Mouse (Mus musculus) limb, embryonic 13.5 days (tissue): ENCODE data around the gene Lysmd4. TPM values are rescaled to one million over a fixed set of nuclear protein-coding genes. Genes with fewer than 3 reads are reported as not detected.
"Not testable (repeated sequence)": the region's sequence is repeated elsewhere in the genome, so short reads cannot be mapped to it uniquely, and the experiment has no call there.

Experiments
- ATAC-seq: fragments of 200-750 bp; cut with Nextera tagmentation; 2 replicates; pipeline ENCODE4 v1.8.0; 2017; ENCODE audit warnings: low read depth, moderate number of reproducible peaks, moderate TSS enrichment; ENCODE audit not compliant: low FRiP score
- H3K27ac ChIP-seq: fragments of 300-500 bp; sonication (generic); 2 replicates; pipeline ENCODE4 v1.5.1; 2015; ENCODE audit warnings: inconsistent platforms, mild to moderate bottlenecking, moderate library complexity
- H3K27me3 ChIP-seq: fragments of 300-500 bp; sonication (generic); 2 replicates; pipeline ENCODE4 v1.6.1; 2015; ENCODE audit warnings: mild to moderate bottlenecking, inconsistent platforms
- H3K36me3 ChIP-seq: fragments of 300-500 bp; sonication (generic); 2 replicates; pipeline ENCODE4 v1.6.1; 2015; ENCODE audit warnings: inconsistent platforms, mild to moderate bottlenecking, moderate library complexity
- H3K4me1 ChIP-seq: fragments of 300-500 bp; sonication (generic); 2 replicates; pipeline ENCODE4 v1.6.1; 2015; ENCODE audit warnings: inconsistent platforms
- H3K4me2 ChIP-seq: fragments of 300-500 bp; sonication (generic); replicated peaks from 2 replicates; pipeline ENCODE4 v1.6.1; 2015; ENCODE audit warnings: inconsistent platforms, mild to moderate bottlenecking, moderate library complexity
- H3K4me3 ChIP-seq: fragments of 300-500 bp; sonication (generic); 2 replicates; pipeline ENCODE4 v1.5.1; 2015; ENCODE audit warnings: moderate library complexity, mild to moderate bottlenecking, inconsistent platforms
- H3K9ac ChIP-seq: fragments of 300-500 bp; sonication (generic); 2 replicates; pipeline ENCODE4 v1.6.1; 2015; ENCODE audit warnings: mild to moderate bottlenecking, inconsistent platforms
- H3K9me3 ChIP-seq: fragments of 300-500 bp; sonication (generic); 2 replicates; pipeline ENCODE4 v1.6.1; 2016; ENCODE audit warnings: inconsistent platforms
- WGBS: fragments of 180-500 bp; shearing (Covaris S2); methylation state at CpG from one replicate; pipeline ENCODE4 v1.1.7; 2015; 5-methylcytosine and 5-hydroxymethylcytosine counted together
- polyA plus RNA-seq: library from polyadenylated mRNA; unstranded; fragments of >200 nt; fragmentation: Nextera tagmentation; extraction: Ambion mirVana; gene quantifications from 2 replicates; pipeline ENCODE4 v1.2.1, GENCODE M21; 2015

Gene Lysmd4
- polyA plus RNA-seq, 1 experiment from 2014 or later: 19.4 TPM

DNA sequence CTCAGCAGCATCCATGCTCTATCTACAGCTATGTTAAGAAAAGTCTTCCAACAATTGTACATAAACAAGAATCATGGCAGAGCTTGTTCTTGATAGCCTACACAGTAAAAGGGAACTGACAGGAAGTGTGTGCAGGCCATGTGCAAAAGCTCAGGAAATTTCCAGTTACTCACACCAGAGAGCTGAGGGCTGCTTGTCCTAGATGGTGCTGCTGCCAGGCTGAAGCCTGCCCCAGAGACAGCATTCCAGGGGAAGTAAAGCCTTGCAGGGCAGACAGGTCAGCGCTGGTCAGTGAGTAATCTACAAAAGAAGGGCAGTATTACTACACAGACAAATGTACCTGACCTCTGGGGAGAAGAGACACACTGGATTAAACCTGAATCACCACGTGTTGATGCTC lies 14.0 kb downstream of the Lysmd4 start:
- WGBS: 82% methylated on average over 2 of the region's 2 CpGs
- H3K4me2 ChIP-seq: no peak overlapping the region
- H3K27ac ChIP-seq: 0 out of 2 replicates have a peak overlapping the region, but pooled peaks have one; percentile 40
- H3K27me3 ChIP-seq: no peaks in the 10 kb centered on the region
- peaks cover 59% of the 10 kb centered on the region for H3K36me3 ChIP-seq
- H3K4me3 ChIP-seq: no peak overlapping the region
- H3K4me1 ChIP-seq: peaks cover 12% of the 10 kb centered on the region; the same call in 1 of the 2 replicates
- ATAC-seq: no peak
- no peaks in the 10 kb centered on the region for H3K9me3 ChIP-seq
- no peak overlapping the region for H3K9ac ChIP-seq

DNA sequence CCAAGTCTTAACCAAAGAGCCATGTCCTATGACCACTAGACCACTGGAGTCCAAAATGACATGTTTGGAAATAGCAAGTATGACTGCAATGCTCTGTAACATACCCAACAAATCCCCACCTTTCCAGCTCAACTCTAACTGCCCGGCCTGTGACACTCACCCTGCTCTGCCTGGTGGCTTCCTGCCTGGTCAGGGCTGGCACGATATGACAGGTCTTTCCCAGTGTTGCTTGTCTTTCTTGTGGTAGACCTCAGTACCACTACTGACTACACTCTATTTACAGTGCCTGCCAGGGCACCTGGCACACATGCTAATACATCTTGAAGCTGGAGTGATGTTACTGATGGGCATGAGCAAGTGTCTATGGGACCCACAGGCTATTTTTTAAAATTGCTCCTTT lies 15.4 kb downstream of the Lysmd4 start:
- no peak overlapping the region for H3K4me2 ChIP-seq
- no peak overlapping the region for H3K27ac ChIP-seq
- H3K27me3 ChIP-seq: no peaks in the 10 kb centered on the region
- no peak overlapping the region for H3K9ac ChIP-seq
- 85% methylated on average over 2 of the region's 2 CpGs for WGBS
- H3K4me3 ChIP-seq: no peak overlapping the region
- H3K4me1 ChIP-seq: peaks cover 12% of the 10 kb centered on the region; the same call in 1 of the 2 replicates
- ATAC-seq: no peak
- peaks cover 46% of the 10 kb centered on the region for H3K36me3 ChIP-seq
- no peaks in the 10 kb centered on the region for H3K9me3 ChIP-seq

DNA sequence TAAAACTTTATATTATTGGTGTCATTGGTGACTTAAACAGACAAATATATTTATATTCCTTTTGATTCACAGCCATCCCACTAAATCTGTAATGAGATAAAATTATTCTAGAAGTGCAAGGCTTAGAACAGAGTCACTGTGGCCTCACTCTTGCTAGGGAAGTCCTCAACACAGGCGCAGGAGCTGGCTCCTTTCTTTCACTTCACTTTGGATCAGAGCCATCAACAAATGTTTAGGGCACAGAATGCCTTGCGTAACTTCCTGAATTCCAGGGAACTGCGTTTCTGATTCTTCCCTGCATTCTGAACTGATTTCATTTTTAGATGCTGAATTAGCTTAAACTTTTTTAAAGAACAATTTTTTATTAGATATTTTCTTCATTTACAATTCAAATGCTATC lies 19.6 kb downstream of the Lysmd4 start:
- H3K4me2 ChIP-seq: no peak overlapping the region
- H3K9ac ChIP-seq: no peak overlapping the region
- peaks cover 17% of the 10 kb centered on the region; the same call in 1 of the 2 replicates for H3K4me1 ChIP-seq
- no peaks in the 10 kb centered on the region for H3K27me3 ChIP-seq
- H3K36me3 ChIP-seq: peaks cover 16% of the 10 kb centered on the region
- no peak overlapping the region for H3K4me3 ChIP-seq
- H3K27ac ChIP-seq: no peak overlapping the region
- no peaks in the 10 kb centered on the region for H3K9me3 ChIP-seq
- 82% methylated on average over 3 of the region's 3 CpGs for WGBS
- ATAC-seq: no peak

DNA sequence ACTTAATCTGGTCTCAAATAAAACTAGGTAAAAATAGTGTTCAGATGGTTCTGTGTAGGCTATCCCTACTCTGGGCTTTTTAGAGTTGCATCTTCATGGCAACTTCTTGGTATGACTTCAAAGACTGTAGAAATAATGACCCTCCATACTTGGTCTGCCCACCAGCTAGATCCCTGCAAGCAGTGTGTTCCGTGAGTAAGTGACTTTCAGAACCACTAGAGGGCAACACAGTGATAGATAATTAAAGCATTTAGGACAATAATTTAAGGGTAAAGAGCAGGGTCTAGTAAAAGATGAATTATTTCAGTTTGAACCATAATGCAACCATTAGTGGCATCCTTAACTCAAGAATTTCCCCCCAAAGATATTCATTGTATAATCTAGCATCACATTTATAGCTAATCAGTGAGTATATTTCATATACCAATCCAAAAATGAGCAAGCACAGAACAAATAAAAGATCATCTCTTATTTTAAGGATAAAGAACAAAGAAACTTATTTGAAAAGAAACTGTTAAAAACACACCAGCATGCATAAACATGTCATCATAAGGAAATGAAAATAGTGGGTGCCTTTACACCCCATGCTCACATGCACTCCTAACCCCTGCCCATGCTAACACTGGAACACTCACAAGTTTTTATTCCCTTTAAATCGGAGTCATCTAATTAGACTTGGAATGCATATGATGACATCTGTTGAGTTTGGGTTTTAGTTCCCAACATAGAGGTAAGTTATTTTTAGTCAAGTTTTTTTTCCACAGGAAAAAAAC lies 21.0 kb downstream of the Lysmd4 start:
- WGBS: 48% methylated on average over 2 of the region's 2 CpGs
- H3K4me2 ChIP-seq: no peak overlapping the region
- no peak for ATAC-seq
- H3K27me3 ChIP-seq: no peaks in the 10 kb centered on the region
- no peak overlapping the region for H3K9ac ChIP-seq
- H3K9me3 ChIP-seq: no peaks in the 10 kb centered on the region
- no peak overlapping the region for H3K27ac ChIP-seq
- no peak overlapping the region for H3K4me3 ChIP-seq
- H3K36me3 ChIP-seq: peaks cover 17% of the 10 kb centered on the region
- H3K4me1 ChIP-seq: peaks cover 17% of the 10 kb centered on the region; the same call in 1 of the 2 replicates

DNA sequence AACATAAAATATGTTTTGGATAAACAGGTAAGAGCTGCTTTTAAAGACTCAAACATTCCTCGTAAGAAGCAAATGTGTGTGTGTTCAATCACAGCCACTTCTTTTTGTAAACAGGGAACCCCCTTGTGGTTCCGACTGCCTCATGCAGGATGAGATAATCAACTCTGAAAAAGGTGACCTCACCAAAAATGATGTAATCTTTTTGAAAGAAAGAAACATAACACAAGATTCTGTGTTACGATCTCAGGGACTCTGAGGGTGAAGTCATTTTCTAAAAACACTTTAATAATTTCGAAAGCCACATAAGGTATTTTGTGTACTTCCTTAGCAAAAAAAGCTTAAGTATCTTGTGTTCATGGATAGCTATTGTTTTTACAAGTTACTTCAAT lies 21.5 kb downstream of the Lysmd4 start:
- Histone ChIP-seq H3K4me2 (no peak overlapping the region), H3K27me3 (no peaks in the 10 kb centered on the region), H3K4me3 (no peak overlapping the region), H3K27ac (no peak overlapping the region), H3K9ac (no peak overlapping the region), H3K9me3 (no peaks in the 10 kb centered on the region), H3K4me1 (peaks cover 16% of the 10 kb centered on the region; the same call in 1 of the 2 replicates), H3K36me3 (peaks cover 16% of the 10 kb centered on the region)
- ATAC-seq: no peak
- WGBS: 49% methylated on average over 4 of the region's 4 CpGs

DNA sequence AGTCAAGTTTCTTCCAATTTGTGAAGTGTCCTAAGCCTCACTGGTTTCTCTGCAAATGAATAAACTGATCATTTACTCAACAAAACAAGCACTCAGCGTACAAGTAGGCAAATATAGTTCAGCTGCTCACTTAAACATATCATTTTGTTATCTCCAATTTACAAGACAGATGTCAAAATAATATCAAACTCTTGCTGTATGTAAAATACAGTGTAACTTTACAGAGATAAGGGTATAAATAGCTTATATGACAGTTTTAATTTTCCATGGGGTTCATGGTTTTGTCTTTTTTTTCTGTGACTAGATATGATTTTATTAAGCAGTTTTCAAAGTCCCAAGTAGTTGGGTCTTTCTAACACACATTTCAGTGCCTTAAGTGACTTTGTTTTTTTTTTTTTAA lies 22.9 kb downstream of the Lysmd4 start:
- Histone ChIP-seq H3K4me1 (0 out of 2 replicates have a peak, but pooled peaks cover 4% of the 10 kb centered on the region), H3K36me3 (peaks cover 21% of the 10 kb centered on the region), H3K9ac (no peak overlapping the region), H3K27me3 (no peaks in the 10 kb centered on the region), H3K9me3 (no peaks in the 10 kb centered on the region), H3K4me2 (no peak overlapping the region), H3K27ac (no peak overlapping the region), H3K4me3 (no peak overlapping the region)
- no peak for ATAC-seq
- 96% methylated on average over 1 of the region's 1 CpGs for WGBS

DNA sequence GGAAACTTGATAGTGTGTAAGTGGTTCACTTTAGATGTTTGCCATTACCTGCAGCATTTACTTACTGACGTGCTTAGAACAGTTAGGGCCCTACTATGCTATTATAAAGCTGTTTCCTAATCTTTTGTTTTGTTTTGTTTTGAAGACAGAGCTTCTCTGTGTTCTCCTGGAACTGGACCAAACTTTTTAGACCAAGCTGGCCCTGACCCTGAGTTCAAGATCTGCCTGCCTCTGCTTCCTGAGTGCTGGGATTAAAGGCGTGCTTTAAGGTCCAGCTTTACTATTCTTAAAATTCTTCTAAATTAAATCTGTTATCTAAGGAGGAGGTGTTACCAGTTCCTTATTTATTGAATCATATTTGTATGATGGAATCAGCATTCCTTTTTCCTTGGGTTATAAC lies 23.7 kb downstream of the Lysmd4 start:
- ATAC-seq: no peak
- peaks cover 23% of the 10 kb centered on the region for H3K36me3 ChIP-seq
- 63% methylated on average over 2 of the region's 2 CpGs for WGBS
- no peak overlapping the region for H3K27ac ChIP-seq
- no peaks in the 10 kb centered on the region for H3K9me3 ChIP-seq
- no peaks in the 10 kb centered on the region for H3K27me3 ChIP-seq
- H3K4me1 ChIP-seq: 0 out of 2 replicates have a peak, but pooled peaks cover 4% of the 10 kb centered on the region
- H3K4me2 ChIP-seq: no peak overlapping the region
- no peak overlapping the region for H3K4me3 ChIP-seq
- H3K9ac ChIP-seq: no peak overlapping the region

DNA sequence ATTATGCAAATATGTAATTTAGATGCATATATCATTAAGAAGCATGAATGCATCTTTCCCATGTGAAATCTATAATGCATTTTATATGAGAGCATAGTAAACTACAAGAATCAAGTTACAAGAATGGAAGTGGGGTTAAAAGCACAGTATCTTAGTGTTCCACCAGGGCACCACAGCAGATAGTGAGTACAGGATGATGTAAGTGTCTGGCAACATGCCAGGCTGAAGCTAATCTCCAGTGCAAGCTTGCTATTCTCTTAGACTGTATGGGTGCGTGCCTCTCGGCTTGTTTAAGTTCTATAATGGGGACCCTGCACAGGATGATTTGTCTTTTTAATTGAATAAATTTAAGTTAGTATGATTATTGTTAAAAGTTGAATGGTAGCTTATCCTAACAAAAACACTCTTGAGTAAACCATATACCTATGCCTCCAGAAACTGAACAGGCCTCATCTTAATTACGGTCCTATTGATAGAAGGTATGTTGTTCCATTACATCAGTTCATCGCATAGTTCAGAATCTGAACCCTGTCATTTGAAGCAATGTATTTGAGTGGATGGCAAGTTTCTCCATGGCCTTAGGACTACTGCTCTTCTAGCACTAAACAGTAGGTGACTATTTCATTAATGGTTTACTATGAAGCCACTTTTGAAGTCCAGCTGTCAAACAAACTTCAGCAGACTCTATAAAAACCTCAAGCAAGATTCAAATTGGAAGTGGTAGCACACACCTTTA lies 37.7 kb downstream of the Lysmd4 start:
- Histone ChIP-seq H3K36me3 (peaks cover 32% of the 10 kb centered on the region), H3K4me1 (0 out of 2 replicates have a peak, but pooled peaks cover 4% of the 10 kb centered on the region), H3K4me2 (no peak overlapping the region), H3K27me3 (no peaks in the 10 kb centered on the region), H3K4me3 (no peak overlapping the region), H3K27ac (no peak overlapping the region), H3K9ac (no peak overlapping the region), H3K9me3 (no peaks in the 10 kb centered on the region)
- no peak for ATAC-seq
- WGBS: 82% methylated on average over 4 of the region's 4 CpGs

DNA sequence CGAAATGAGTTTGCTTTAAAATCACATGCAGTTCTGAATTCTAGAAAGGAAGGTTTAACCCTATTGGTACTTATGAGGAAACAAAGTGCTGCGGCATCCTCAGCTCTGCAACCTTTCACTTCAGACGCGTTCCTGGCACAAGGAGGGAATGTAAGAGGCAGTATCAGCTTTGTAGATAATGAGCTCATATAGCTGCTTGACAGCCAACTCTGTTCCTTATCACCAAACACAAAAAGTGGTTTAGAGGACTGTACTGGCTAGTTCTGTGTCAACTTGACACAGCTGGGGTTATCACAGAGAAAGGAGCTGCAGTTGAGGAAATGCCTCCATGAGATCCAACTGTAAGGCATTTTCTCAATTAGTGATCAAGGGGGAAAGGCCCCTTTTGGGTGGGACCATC lies 48.1 kb downstream of the Lysmd4 start:
- not testable (repeated sequence) for H3K36me3 ChIP-seq, H3K27me3 ChIP-seq, H3K27ac ChIP-seq, ATAC-seq, H3K9me3 ChIP-seq, H3K9ac ChIP-seq, H3K4me1 ChIP-seq, H3K4me2 ChIP-seq, H3K4me3 ChIP-seq
- WGBS: 80% methylated on average over 4 of the region's 4 CpGs

DNA sequence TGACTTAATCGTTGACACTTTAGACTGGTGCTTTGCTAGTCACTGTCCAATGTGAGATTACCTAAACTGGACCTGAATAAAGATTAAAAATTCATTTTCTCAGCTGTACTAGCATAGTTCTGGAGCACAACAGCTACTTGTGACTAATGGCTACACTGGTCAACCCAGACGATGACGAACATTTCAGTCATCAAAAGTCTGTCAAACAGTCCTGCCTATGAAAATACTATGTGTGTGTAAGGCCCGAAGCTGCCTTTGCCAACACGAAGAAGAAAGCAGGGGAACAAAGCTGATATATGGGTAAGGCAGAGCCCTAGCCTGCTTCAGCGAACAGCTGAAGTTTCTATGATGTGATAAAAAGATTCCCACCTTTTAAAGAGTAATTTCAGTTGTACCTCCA lies 61.2 kb downstream of the Lysmd4 start:
- H3K4me2 ChIP-seq: no peak overlapping the region
- ATAC-seq: no peak
- no peaks in the 10 kb centered on the region for H3K4me1 ChIP-seq
- H3K9ac ChIP-seq: no peak overlapping the region
- no peaks in the 10 kb centered on the region for H3K9me3 ChIP-seq
- H3K4me3 ChIP-seq: no peak overlapping the region
- 94% methylated on average over 6 of the region's 6 CpGs for whole genome bisulfite sequencing
- H3K27ac ChIP-seq: no peak overlapping the region
- H3K27me3 ChIP-seq: no peaks in the 10 kb centered on the region
- peaks cover 13% of the 10 kb centered on the region for H3K36me3 ChIP-seq

DNA sequence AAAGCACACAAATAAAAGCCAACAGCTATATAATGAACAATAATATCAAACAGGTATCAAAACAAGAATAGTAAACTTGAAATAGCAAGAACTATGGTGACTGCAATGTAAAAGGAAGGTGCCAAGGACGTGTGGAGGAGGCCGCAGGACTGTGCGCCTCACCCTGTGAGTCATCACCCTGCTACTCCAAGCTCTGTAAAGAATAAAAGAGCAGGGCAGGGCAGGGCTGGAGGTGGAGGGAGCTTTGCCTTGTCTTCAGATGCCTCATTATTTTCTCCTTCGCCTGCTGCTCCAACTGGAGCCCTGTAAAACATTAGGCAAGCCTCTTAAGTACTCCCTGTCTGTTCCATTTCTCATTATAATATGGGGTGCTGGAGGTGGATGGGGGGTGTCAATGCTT lies 65.1 kb downstream of the Lysmd4 start:
- H3K36me3 ChIP-seq: peaks cover 7% of the 10 kb centered on the region
- H3K27me3 ChIP-seq: no peaks in the 10 kb centered on the region
- 69% methylated on average over 4 of the region's 4 CpGs for WGBS
- H3K9ac ChIP-seq: no peak overlapping the region
- no peak for ATAC-seq
- no peak overlapping the region for H3K4me3 ChIP-seq
- H3K4me2 ChIP-seq: no peak overlapping the region
- H3K27ac ChIP-seq: no peak overlapping the region
- H3K4me1 ChIP-seq: no peaks in the 10 kb centered on the region
- no peaks in the 10 kb centered on the region for H3K9me3 ChIP-seq

DNA sequence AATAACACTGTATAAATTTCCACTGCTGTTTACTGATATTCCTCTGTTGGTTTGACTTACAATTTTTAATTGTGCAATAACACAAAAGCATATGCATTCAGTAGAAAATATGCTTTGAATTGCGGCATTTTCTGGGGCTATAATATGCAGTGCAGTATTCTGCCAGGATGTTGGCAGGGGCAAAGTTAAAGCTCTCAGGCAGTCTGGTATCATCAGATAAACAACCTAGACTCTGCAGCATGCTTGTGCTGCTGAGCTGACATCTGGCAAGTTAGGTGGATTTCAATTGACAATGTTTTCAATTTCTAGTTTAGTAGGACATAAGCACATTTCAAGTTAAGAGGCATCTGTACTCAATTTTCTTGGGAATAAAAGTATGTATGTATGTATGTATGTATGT lies 69.0 kb downstream of the Lysmd4 start:
- no peak for ATAC-seq
- Histone ChIP-seq H3K9ac (no peak overlapping the region), H3K27me3 (no peaks in the 10 kb centered on the region), H3K36me3 (peaks cover 4% of the 10 kb centered on the region), H3K27ac (no peak overlapping the region), H3K4me2 (no peak overlapping the region), H3K9me3 (no peaks in the 10 kb centered on the region), H3K4me1 (no peaks in the 10 kb centered on the region), H3K4me3 (no peak overlapping the region)
- WGBS: 89% methylated on average over 1 of the region's 1 CpGs
